Mouse (Mus musculus) forebrain, embryonic 13.5 days (tissue): ENCODE results near the gene Cyb5r3. TPM values are rescaled to one million over a fixed set of nuclear protein-coding genes. Genes with fewer than 3 reads are reported as not detected.
"Not testable (repeated sequence)": the region's sequence is repeated elsewhere in the genome, so short reads cannot be mapped to it uniquely, and the experiment has no call there.

Experiments
- ATAC-seq: fragments of 200-750 bp; cut with Nextera tagmentation; 2 replicates; pipeline ENCODE4 v1.8.0; 2017
- H3K27ac ChIP-seq: fragments of 300-500 bp; sonication (generic); 2 replicates; pipeline ENCODE4 v1.5.1; 2015; ENCODE audit warnings: inconsistent platforms, mild to moderate bottlenecking, moderate library complexity
- H3K27me3 ChIP-seq: fragments of 300-500 bp; sonication (generic); 2 replicates; pipeline ENCODE4 v1.6.1; 2015; ENCODE audit warnings: mild to moderate bottlenecking, inconsistent platforms
- H3K36me3 ChIP-seq: fragments of 300-500 bp; sonication (generic); 2 replicates; pipeline ENCODE4 v1.6.1; 2015; ENCODE audit warnings: mild to moderate bottlenecking, inconsistent platforms; ENCODE audit not compliant: poor library complexity, severe bottlenecking
- H3K4me1 ChIP-seq: fragments of 300-500 bp; sonication (generic); 2 replicates; pipeline ENCODE4 v1.6.1; 2015; ENCODE audit warnings: inconsistent platforms
- H3K4me2 ChIP-seq: fragments of 300-500 bp; sonication (generic); 2 replicates; pipeline ENCODE4 v1.6.1; 2015; ENCODE audit warnings: inconsistent platforms, mild to moderate bottlenecking, moderate library complexity
- H3K4me3 ChIP-seq: fragments of 300-500 bp; sonication (generic); 2 replicates; pipeline ENCODE4 v1.5.1; 2015; ENCODE audit warnings: mild to moderate bottlenecking, inconsistent platforms
- H3K9ac ChIP-seq: fragments of 300-500 bp; sonication (generic); 2 replicates; pipeline ENCODE4 v1.6.1; 2015; ENCODE audit warnings: mild to moderate bottlenecking, inconsistent platforms
- H3K9me3 ChIP-seq: fragments of 300-500 bp; sonication (generic); replicated peaks from 2 replicates; pipeline ENCODE4 v1.6.1; 2016; ENCODE audit warnings: inconsistent platforms
- WGBS: fragments of 180-500 bp; shearing (Covaris S2); methylation state at CpG from one replicate; pipeline ENCODE4 v1.1.7; 2015; 5-methylcytosine and 5-hydroxymethylcytosine counted together
- polyA plus RNA-seq: library from polyadenylated mRNA; unstranded; fragments of >200 nt; fragmentation: Nextera tagmentation; extraction: Ambion mirVana; gene quantifications from 2 replicates; pipeline ENCODE4 v1.2.1, GENCODE M21; 2015

Cyb5r3 gene
- polyA plus RNA-seq, 1 experiment from 2014 or later: 99.0 TPM

DNA sequence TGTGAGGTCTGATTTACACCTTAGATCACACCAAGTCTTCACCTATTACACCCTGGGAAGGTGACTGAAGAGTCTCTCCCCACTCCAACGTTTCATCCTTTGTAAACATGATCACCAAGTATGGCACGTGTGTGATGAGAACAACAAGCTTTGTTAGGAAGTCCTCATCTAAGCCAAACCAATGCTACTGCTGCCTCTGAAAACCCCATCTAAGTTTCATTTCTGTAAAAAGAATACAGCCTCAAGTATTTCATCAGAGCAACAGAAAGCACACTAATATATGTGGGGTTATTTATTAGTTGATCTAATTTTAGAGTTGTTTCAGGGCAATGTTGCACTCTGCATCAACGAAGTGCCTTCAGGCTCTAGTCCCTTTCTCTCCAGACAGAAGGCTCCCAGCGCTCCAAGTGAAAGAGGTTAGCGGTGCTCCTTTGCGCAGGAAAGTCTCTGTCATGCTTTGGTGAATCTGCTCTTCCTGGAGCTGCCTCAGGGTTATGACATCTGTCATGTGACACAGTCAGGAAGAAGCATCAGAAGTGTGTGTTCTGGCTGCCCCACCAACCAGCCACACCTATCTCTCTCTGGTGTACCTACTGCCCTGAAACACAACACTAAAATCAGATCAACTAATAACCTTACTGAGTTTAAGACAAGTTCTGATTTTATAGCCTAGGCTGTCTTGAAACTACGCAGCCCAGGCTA is 42.7 kb downstream of the Cyb5r3 start:
- no peaks in the 10 kb centered on the region for H3K27me3 ChIP-seq
- H3K9ac ChIP-seq: no peak overlapping the region
- H3K27ac ChIP-seq: no peak overlapping the region
- no peaks in the 10 kb centered on the region for H3K9me3 ChIP-seq
- H3K4me2 ChIP-seq: no peak overlapping the region
- H3K4me3 ChIP-seq: no peak overlapping the region
- 95% methylated on average over 7 of the region's 7 CpGs for WGBS
- H3K4me1 ChIP-seq: 0 out of 2 replicates have a peak, but pooled peaks cover 2% of the 10 kb centered on the region
- no peak for ATAC-seq
- H3K36me3 ChIP-seq: peaks cover 95% of the 10 kb centered on the region

- 67% methylated on average over 3 of the region's 3 CpGs for WGBS
- not testable (repeated sequence) for H3K27ac ChIP-seq, H3K9me3 ChIP-seq, ATAC-seq, H3K4me3 ChIP-seq, H3K4me1 ChIP-seq, H3K27me3 ChIP-seq, H3K9ac ChIP-seq, H3K4me2 ChIP-seq
- peaks cover 69% of the 10 kb centered on the region for H3K36me3 ChIP-seq
Measured at GRCm38 (mm10) chr15:83127037-83127436, 45.4 kb downstream of the Cyb5r3 start.

- Histone ChIP-seq H3K4me2 (no peak overlapping the region), H3K4me1 (peaks cover 5% of the 10 kb centered on the region), H3K36me3 (peaks cover 65% of the 10 kb centered on the region), H3K9ac (no peak overlapping the region), H3K27me3 (no peaks in the 10 kb centered on the region), H3K9me3 (no peaks in the 10 kb centered on the region), H3K4me3 (no peak overlapping the region), H3K27ac (no peak overlapping the region)
- no peak for ATAC-seq
- 86% methylated on average over 9 of the region's 9 CpGs for WGBS
Measured at GRCm38 (mm10) chr15:83126582-83126981, 45.8 kb downstream of the Cyb5r3 start.

DNA sequence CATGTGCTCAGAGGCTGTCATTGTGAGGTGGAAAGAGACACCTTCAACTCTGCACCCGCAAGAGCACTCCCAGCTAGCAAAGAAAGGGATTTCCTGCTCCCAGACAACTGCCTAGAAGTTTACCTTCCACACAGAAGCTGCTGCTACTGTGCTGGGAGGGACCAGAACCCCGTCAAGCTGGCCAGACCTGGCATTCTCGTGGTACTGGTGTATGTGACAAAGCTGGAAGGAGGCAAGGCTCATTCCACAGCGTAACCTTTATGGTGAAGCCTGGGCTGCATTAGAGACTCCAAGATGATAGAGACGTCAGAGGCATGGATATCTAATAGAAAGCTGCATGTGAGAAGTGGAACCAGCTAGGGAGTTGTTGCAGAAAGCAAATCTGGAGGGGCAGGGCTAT is 47.8 kb downstream of the Cyb5r3 start:
- no peak for ATAC-seq
- Histone ChIP-seq H3K4me2 (no peak overlapping the region), H3K9ac (no peak overlapping the region), H3K27me3 (no peaks in the 10 kb centered on the region), H3K4me3 (no peak overlapping the region), H3K4me1 (peaks cover 14% of the 10 kb centered on the region), H3K9me3 (no peaks in the 10 kb centered on the region), H3K36me3 (peaks cover 54% of the 10 kb centered on the region), H3K27ac (no peak overlapping the region)
- 70% methylated on average over 5 of the region's 5 CpGs for WGBS

DNA sequence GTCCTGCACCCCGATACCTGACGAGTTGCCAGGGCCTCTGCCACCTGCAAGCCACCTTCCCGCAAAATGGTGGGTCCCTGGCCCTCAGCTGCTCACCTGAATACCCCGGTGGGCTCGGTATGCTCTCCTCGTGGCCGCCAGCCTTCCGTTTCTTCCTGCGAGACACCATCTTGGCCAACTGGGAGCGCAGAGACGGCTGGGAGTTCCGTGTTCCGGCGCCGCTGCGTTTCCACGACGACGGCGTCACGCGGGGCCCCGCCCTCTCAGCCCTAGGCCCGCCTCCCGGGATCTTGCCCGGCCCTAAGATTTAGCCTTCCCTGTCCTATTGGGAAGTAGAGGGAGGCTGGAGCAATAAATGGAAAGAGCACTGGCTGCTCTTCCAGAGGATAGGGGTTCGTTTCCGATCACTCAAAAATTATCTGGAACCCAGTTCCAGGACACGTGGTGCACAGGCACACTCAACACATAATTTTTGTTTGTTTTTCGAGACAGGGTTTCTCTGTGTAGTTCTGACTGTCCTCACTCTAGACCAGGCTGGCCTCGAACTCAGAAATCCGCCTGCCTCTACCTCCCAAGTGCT is 49.7 kb downstream of the Cyb5r3 start, which contains the start of gene Rrp7a:
Gene Rrp7a, minus strand, starts transcription at position 236 of the 580 bp plus-strand sequence.
- Histone ChIP-seq H3K36me3 (peaks cover 50% of the 10 kb centered on the region), H3K4me2 (peak within 1 kb of the TSS; percentile 82)
- ATAC-seq: peak; percentile 92

GRCm38 (mm10) chr15:83121709-83122565 is 50.5 kb downstream of the Cyb5r3 start:
- Histone ChIP-seq H3K9ac (peak overlapping the region; percentile 73), H3K36me3 (peaks cover 50% of the 10 kb centered on the region), H3K9me3 (no peaks in the 10 kb centered on the region), H3K27me3 (no peaks in the 10 kb centered on the region), H3K4me2 (peak overlapping the region; percentile 82), H3K4me3 (peak overlapping the region; percentile 86), H3K4me1 (peaks cover 26% of the 10 kb centered on the region), H3K27ac (peak overlapping the region; percentile 90)
- WGBS: 3% methylated on average over 39 of the region's 43 CpGs
- ATAC-seq: peak; percentile 53

More for the DNA sequence above, 49.7 kb downstream of the Cyb5r3 start, which contains the start of gene Rrp7a:
- Histone ChIP-seq H3K27me3 (no peaks in the 10 kb centered on the region), H3K4me3 (peak within 1 kb of the TSS; percentile 86), H3K9me3 (no peaks in the 10 kb centered on the region), H3K27ac (peak within 1 kb of the TSS; percentile 90), H3K4me1 (peaks cover 27% of the 10 kb centered on the region), H3K9ac (peak within 1 kb of the TSS; percentile 73)
- WGBS: 9% methylated on average over 32 of the region's 32 CpGs

GRCm38 (mm10) chr15:83118360-83118759 is 54.0 kb downstream of the Cyb5r3 start:
- no peak overlapping the region for H3K27ac ChIP-seq
- 55% methylated on average over 7 of the region's 7 CpGs for WGBS

GRCm38 (mm10) chr15:83115071-83115470 is 57.3 kb downstream of the Cyb5r3 start:
- Histone ChIP-seq H3K4me2 (no peak overlapping the region), H3K27me3 (no peaks in the 10 kb centered on the region), H3K9me3 (no peaks in the 10 kb centered on the region), H3K4me1 (peaks cover 35% of the 10 kb centered on the region), H3K9ac (no peak overlapping the region), H3K36me3 (peaks cover 58% of the 10 kb centered on the region), H3K27ac (no peak overlapping the region), H3K4me3 (no peak overlapping the region)
- ATAC-seq: no peak
- WGBS: 36% methylated on average over 6 of the region's 6 CpGs

More at GRCm38 (mm10) chr15:83118360-83118759, 54.0 kb downstream of the Cyb5r3 start:
- no peak for ATAC-seq
- peaks cover 63% of the 10 kb centered on the region for H3K36me3 ChIP-seq
- H3K27me3 ChIP-seq: no peaks in the 10 kb centered on the region
- no peak overlapping the region for H3K4me2 ChIP-seq
- H3K4me3 ChIP-seq: no peak overlapping the region
- H3K9me3 ChIP-seq: no peaks in the 10 kb centered on the region
- H3K9ac ChIP-seq: no peak overlapping the region
- H3K4me1 ChIP-seq: peaks cover 36% of the 10 kb centered on the region

- Histone ChIP-seq H3K4me2 (no peak overlapping the region), H3K9me3 (no peaks in the 10 kb centered on the region), H3K9ac (no peak overlapping the region), H3K4me1 (peaks cover 34% of the 10 kb centered on the region), H3K27ac (no peak overlapping the region), H3K4me3 (no peak overlapping the region), H3K36me3 (peaks cover 49% of the 10 kb centered on the region), H3K27me3 (no peaks in the 10 kb centered on the region)
- ATAC-seq: no peak
- 80% methylated on average over 9 of the region's 9 CpGs for WGBS
Measured at GRCm38 (mm10) chr15:83114106-83114505, 58.3 kb downstream of the Cyb5r3 start.

DNA sequence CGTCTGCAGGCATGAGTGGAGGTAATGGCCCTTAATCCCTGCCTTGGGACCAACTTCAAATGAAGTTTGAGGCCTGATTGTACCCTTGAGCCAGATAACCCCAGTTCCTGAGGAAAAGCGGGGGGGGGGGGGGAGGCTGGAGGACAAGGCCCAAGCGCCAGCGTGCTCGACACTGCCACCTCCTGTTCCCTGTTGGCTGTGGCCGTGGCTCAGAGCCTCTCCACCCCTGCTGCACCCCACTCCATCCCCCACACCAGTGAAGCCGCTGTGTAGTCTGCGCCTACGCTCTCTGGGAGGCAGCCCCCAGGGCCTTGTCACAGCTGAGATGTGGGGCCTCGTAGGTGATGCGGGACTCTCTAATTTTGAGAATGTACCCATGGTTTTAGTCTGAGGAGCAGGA is 59.5 kb downstream of the Cyb5r3 start:
- Histone ChIP-seq H3K36me3 (peaks cover 40% of the 10 kb centered on the region), H3K4me3 (no peak overlapping the region), H3K27ac (no peak overlapping the region), H3K9me3 (no peaks in the 10 kb centered on the region), H3K4me1 (peaks cover 22% of the 10 kb centered on the region), H3K4me2 (no peak overlapping the region), H3K9ac (0 out of 2 replicates have a peak overlapping the region, but pooled peaks have one; percentile 43), H3K27me3 (no peaks in the 10 kb centered on the region)
- 17% methylated on average over 6 of the region's 11 CpGs for WGBS
- ATAC-seq: peak; percentile 77

DNA sequence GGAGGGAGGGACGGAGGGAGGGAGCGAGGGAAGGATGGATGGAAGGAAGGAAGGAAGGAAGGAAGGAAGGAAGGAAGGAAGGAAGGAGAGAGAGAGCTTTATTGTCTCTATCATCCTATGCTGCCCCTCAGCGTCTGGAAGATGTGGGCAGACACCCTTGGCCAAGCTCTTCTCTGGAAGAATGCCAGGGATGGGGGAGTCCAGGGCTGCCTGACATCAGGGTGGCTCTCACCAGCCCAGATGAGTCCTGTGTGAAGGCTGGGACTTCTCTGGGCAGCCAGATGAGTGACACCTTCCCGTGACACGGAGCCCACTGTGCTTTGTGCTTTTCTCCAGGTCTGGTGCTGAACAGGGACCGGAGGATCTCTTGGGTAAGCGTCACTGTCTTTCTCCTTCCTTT is 60.5 kb downstream of the Cyb5r3 start:
- H3K4me2 ChIP-seq: no peak overlapping the region
- WGBS: 91% methylated on average over 7 of the region's 7 CpGs
- H3K27me3 ChIP-seq: no peaks in the 10 kb centered on the region
- H3K9ac ChIP-seq: no peak overlapping the region
- H3K27ac ChIP-seq: no peak overlapping the region
- H3K4me3 ChIP-seq: no peak overlapping the region
- peaks cover 30% of the 10 kb centered on the region for H3K36me3 ChIP-seq
- H3K4me1 ChIP-seq: peaks cover 22% of the 10 kb centered on the region
- ATAC-seq: no peak
- H3K9me3 ChIP-seq: no peaks in the 10 kb centered on the region

GRCm38 (mm10) chr15:83111290-83111689 is 61.1 kb downstream of the Cyb5r3 start:
- WGBS: 61% methylated on average over 6 of the region's 6 CpGs
- Histone ChIP-seq H3K27me3 (no peaks in the 10 kb centered on the region), H3K27ac (no peak overlapping the region), H3K4me2 (no peak overlapping the region), H3K4me1 (peaks cover 22% of the 10 kb centered on the region), H3K4me3 (no peak overlapping the region), H3K36me3 (peaks cover 24% of the 10 kb centered on the region), H3K9me3 (no peaks in the 10 kb centered on the region), H3K9ac (no peak overlapping the region)
- no peak for ATAC-seq
